Mouse (Mus musculus) layer of hippocampus, postnatal 25 days (tissue): Measurements from ENCODE around the gene Tnni3. TPM values are rescaled to one million over a fixed set of nuclear protein-coding genes. Genes with fewer than 3 reads are reported as not detected.
A peak's percentile ranks its signal among the peaks of the same experiment; 100 is the strongest.
"Not testable (repeated sequence)": the region's sequence is repeated elsewhere in the genome, so short reads cannot be mapped to it uniquely, and the experiment has no call there.

Experiments
- DNase-seq, 2 experiments: peaks; one replicate each; pipeline ENCODE4 v3.0.0; 2022; ENCODE audit warnings: mixed read lengths in 2 of 2, low spot score in 1 of 2; ENCODE audit errors: extremely low spot score in 1 of 2
- total RNA-seq, 2 experiments: library from RNA; stranded (reverse); gene quantifications; 2 replicates each; pipeline ENCODE4 v1.2.3; 2021

The Tnni3 gene
- under 1 TPM in 1 of 2 experiments, not detected in 1; 0.44 TPM for total RNA-seq

GRCm38 (mm10) chr7:4524212-4524922 lies at the start of gene Tnni3:
TSS of gene Tnni3 (minus strand) at chr7:4524229.
- not testable (repeated sequence) for DNase-seq

GRCm38 (mm10) chr7:4572361-4572760 lies 48.3 kb upstream of the Tnni3 start:
- DNase-seq = not testable (repeated sequence)

- no peak for DNase-seq
Observed at GRCm38 (mm10) chr7:4562660-4563059, 38.6 kb upstream of the Tnni3 start.

GRCm38 (mm10) chr7:4557167-4557560 lies 33.1 kb upstream of the Tnni3 start:
- DNase-seq = no peak

GRCm38 (mm10) chr7:4556256-4557166 lies 32.5 kb upstream of the Tnni3 start:
- peak; percentile 70 to 85 for DNase-seq

GRCm38 (mm10) chr7:4547221-4547641 lies 23.2 kb upstream of the Tnni3 start, which contains the start of gene Syt5:
TSS of gene Syt5 (minus strand) at chr7:4547541.
- peak; percentile 55 to 65 for DNase-seq

- peak; percentile 91 to 92 for DNase-seq
Observed at GRCm38 (mm10) chr7:4546591-4547131, 22.6 kb upstream of the Tnni3 start.

GRCm38 (mm10) chr7:4546050-4546449 lies 22.0 kb upstream of the Tnni3 start:
- no peak for DNase-seq

GRCm38 (mm10) chr7:4542013-4542412 lies 18.0 kb upstream of the Tnni3 start:
- no peak for DNase-seq

- no peak for DNase-seq
Observed at GRCm38 (mm10) chr7:4541344-4541743, 17.3 kb upstream of the Tnni3 start.

GRCm38 (mm10) chr7:4539019-4539418 lies 15.0 kb upstream of the Tnni3 start:
- no peak for DNase-seq

- no peak for DNase-seq
Observed at GRCm38 (mm10) chr7:4537181-4537580, 13.2 kb upstream of the Tnni3 start.

GRCm38 (mm10) chr7:4536369-4536768 lies 12.3 kb upstream of the Tnni3 start:
- DNase-seq = no peak

- no peak for DNase-seq
Observed at GRCm38 (mm10) chr7:4532005-4532729, 8.1 kb upstream of the Tnni3 start, which contains the start of gene Dnaaf3. TSS of gene Dnaaf3 (minus strand) at chr7:4532453.

- DNase-seq = not testable (repeated sequence)
Observed at GRCm38 (mm10) chr7:4530166-4530565, 6.1 kb upstream of the Tnni3 start.

- DNase-seq = no peak
Observed at GRCm38 (mm10) chr7:4527302-4527689, 3.3 kb upstream of the Tnni3 start.

GRCm38 (mm10) chr7:4526341-4527301 lies 2.6 kb upstream of the Tnni3 start:
- DNase-seq = peak; percentile 45 to 64

GRCm38 (mm10) chr7:4523205-4524130 lies 561 bp downstream of the Tnni3 start:
- DNase-seq = no peak
